Mouse (Mus musculus) hindbrain, embryonic 15.5 days (tissue): ENCODE measurements at regions not wholly inside any gene's neighbourhood (a gene's known extent, or its start where the extent isn't known, plus 50 kb on each side); places are given as distances from the start of the nearest gene placed in this dataset.

Experiments used
- ATAC-seq: fragments of 200-750 bp; cut with Nextera tagmentation; 2 replicates; pipeline ENCODE4 v1.8.0; 2017; ENCODE audit warnings: low read depth, moderate number of reproducible peaks, moderate TSS enrichment; ENCODE audit not compliant: low FRiP score
- H3K27ac ChIP-seq: fragments of 300-500 bp; sonication (generic); replicated peaks from 2 replicates; pipeline ENCODE4 v1.5.1; 2015; ENCODE audit warnings: mild to moderate bottlenecking, inconsistent platforms
- H3K27me3 ChIP-seq: fragments of 300-500 bp; sonication (generic); 2 replicates; pipeline ENCODE4 v1.6.1; 2015; ENCODE audit warnings: control low read depth, inconsistent platforms
- H3K36me3 ChIP-seq: fragments of 300-500 bp; sonication (generic); 2 replicates; pipeline ENCODE4 v1.6.1; 2015; ENCODE audit warnings: control low read depth, inconsistent platforms
- H3K4me1 ChIP-seq: fragments of 300-500 bp; sonication (generic); replicated peaks from 2 replicates; pipeline ENCODE4 v1.6.1; 2015; ENCODE audit warnings: control low read depth, inconsistent platforms
- H3K4me2 ChIP-seq: fragments of 300-500 bp; sonication (generic); 2 replicates; pipeline ENCODE4 v1.6.1; 2015; ENCODE audit warnings: moderate library complexity, mild to moderate bottlenecking, inconsistent platforms
- H3K4me3 ChIP-seq: fragments of 300-500 bp; sonication (generic); 2 replicates; pipeline ENCODE4 v1.5.1; 2015; ENCODE audit warnings: mild to moderate bottlenecking, inconsistent platforms
- H3K9ac ChIP-seq: fragments of 300-500 bp; sonication (generic); 2 replicates; pipeline ENCODE4 v1.6.1; 2015; ENCODE audit warnings: inconsistent platforms
- H3K9me3 ChIP-seq: fragments of 300-500 bp; sonication (generic); 2 replicates; pipeline ENCODE4 v1.6.1; 2016; ENCODE audit warnings: control low read depth, inconsistent platforms
- WGBS: fragments of 180-500 bp; shearing (Covaris S2); methylation state at CpG from one replicate; pipeline ENCODE4 v1.1.7; 2015; 5-methylcytosine and 5-hydroxymethylcytosine counted together

DNA sequence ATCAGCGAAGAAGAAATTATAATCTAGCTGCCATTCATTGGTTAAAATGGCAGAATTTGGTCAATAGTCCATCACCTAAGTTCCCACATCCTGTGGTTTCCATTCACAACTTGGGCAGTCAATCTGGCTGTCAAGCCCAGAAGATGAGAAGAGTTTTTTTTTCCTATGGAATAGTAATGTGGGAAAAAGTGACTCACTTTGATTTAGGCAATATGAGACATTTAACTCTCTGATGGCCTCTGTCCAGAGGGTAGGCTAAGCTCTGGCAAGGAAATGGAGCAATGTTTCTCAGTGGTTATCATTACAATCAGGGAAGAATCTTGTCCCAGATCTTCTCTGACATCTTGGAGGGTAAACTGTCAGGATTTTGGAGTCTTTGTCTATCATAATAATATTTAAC, 367.9 kb downstream of the Ets1 start:
- no peaks in the 10 kb centered on the region for H3K27me3 ChIP-seq
- no peak overlapping the region for H3K27ac ChIP-seq
- H3K4me2 ChIP-seq, result no peak overlapping the region
- no peak overlapping the region for H3K4me3 ChIP-seq
- no peaks in the 10 kb centered on the region for H3K9me3 ChIP-seq
- H3K36me3 ChIP-seq, result no peaks in the 10 kb centered on the region
- no peaks in the 10 kb centered on the region; the same call in 1 of the 2 replicates for H3K4me1 ChIP-seq
- ATAC-seq, result no peak
- H3K9ac ChIP-seq, result no peak overlapping the region
- 90% methylated on average over 1 of the region's 1 CpGs for WGBS

GRCm38 (mm10) chr9:33004536-33004935, 368.5 kb downstream of the Ets1 start:
- Histone ChIP-seq H3K27me3 (no peaks in the 10 kb centered on the region), H3K9ac (no peak overlapping the region), H3K9me3 (no peaks in the 10 kb centered on the region), H3K4me3 (no peak overlapping the region), H3K4me1 (no peaks in the 10 kb centered on the region; the same call in 1 of the 2 replicates), H3K27ac (no peak overlapping the region), H3K36me3 (no peaks in the 10 kb centered on the region), H3K4me2 (no peak overlapping the region)
- no peak for ATAC-seq
- 95% methylated on average over 3 of the region's 3 CpGs for WGBS

- Histone ChIP-seq H3K27ac (no peak overlapping the region), H3K4me1 (no peaks in the 10 kb centered on the region), H3K4me3 (no peak overlapping the region), H3K4me2 (no peak overlapping the region), H3K36me3 (no peaks in the 10 kb centered on the region), H3K9ac (no peak overlapping the region), H3K9me3 (no peaks in the 10 kb centered on the region), H3K27me3 (no peaks in the 10 kb centered on the region)
- ATAC-seq, result no peak
- WGBS, result 82% methylated on average over 3 of the region's 3 CpGs
These were observed 371.5 kb downstream of the Ets1 start for GRCm38 (mm10) chr9:33007456-33008063.

DNA sequence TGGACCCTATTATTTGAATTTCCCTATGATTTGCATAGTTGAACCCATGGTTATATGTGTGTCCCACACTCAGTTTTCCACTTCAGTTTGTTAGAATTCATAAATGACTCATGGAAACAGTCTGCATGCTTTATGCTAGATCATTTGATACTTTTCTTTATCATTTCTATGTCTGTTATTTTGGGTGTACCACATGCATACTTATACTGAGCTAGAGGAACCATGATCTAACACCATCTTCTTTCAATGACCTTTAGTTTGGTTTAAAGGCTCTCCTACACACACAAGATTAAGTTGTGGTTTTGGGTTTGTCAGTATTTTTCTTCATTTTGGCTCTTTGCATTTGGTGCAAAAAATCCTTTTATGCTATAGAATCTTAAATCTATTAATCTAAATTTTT, 375.2 kb downstream of the Ets1 start:
- H3K9me3 ChIP-seq, result no peaks in the 10 kb centered on the region
- no peaks in the 10 kb centered on the region for H3K27me3 ChIP-seq
- H3K4me3 ChIP-seq, result no peak overlapping the region
- no peak overlapping the region for H3K4me2 ChIP-seq
- H3K27ac ChIP-seq, result no peak overlapping the region
- no peak for ATAC-seq
- no peaks in the 10 kb centered on the region for H3K4me1 ChIP-seq
- H3K9ac ChIP-seq, result no peak overlapping the region
- H3K36me3 ChIP-seq, result no peaks in the 10 kb centered on the region

- H3K9me3 ChIP-seq, result no peaks in the 10 kb centered on the region
- H3K27me3 ChIP-seq, result no peaks in the 10 kb centered on the region
- H3K4me2 ChIP-seq, result no peak overlapping the region
- 66% methylated on average over 3 of the region's 3 CpGs for WGBS
- no peak for ATAC-seq
- H3K27ac ChIP-seq, result no peak overlapping the region
- H3K36me3 ChIP-seq, result no peaks in the 10 kb centered on the region
- H3K4me1 ChIP-seq, result no peaks in the 10 kb centered on the region
- H3K4me3 ChIP-seq, result no peak overlapping the region
- no peak overlapping the region for H3K9ac ChIP-seq
These were observed 399.4 kb downstream of the Ets1 start for GRCm38 (mm10) chr9:33035401-33035800.

DNA sequence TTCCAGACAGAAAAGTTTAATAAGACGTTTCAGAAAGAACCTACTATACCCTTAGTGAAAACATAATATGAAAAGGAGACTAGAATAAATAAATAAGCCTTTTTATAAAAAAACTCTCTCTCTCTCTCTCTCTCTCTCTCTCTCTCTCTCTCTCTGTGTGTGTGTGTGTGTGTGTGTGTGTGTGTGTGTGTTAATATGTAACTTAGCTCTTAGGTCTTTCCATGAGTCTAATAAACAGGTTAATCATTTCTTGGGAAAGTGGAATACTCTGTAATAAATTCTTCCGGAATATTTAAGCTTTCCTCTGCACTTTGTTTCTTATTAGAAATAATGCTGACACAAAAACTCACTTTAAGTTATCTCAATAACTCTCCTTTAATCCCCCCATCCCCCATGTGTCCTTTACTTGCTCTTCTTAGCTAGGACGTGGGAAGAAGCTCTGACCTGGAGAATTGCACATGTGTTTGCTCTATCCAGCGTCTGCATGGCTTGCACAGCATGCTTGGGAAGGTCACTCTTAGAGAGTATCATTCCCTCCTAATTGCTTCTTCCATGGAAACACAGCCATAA, 403.3 kb downstream of the Ets1 start:
- Histone ChIP-seq H3K9ac (no peak overlapping the region), H3K27ac (no peak overlapping the region), H3K4me3 (no peak overlapping the region), H3K36me3 (no peaks in the 10 kb centered on the region), H3K4me2 (no peak overlapping the region), H3K9me3 (no peaks in the 10 kb centered on the region), H3K4me1 (no peaks in the 10 kb centered on the region), H3K27me3 (no peaks in the 10 kb centered on the region)
- 71% methylated on average over 4 of the region's 4 CpGs for WGBS
- ATAC-seq, result no peak

DNA sequence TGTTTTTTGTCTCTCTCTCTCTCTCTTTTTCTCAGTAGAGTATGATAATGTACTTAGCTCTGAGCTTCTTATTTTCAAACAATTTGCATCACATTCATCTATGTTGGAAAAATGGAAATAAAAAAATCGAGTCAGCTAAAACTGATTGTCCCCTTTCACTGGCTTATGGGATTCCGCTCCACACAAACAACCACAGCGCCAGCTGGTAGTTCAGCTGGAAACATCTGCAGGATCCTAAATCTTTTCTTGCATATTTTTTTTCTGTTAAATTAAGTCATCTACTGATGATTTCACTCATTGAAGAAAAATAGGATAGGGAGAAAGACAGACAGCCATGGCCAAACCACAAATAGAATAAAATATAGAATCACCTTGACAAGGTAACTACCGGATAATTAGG, 414.8 kb downstream of the Ets1 start:
- ATAC-seq, result no peak
- no peak overlapping the region for H3K27ac ChIP-seq
- H3K4me3 ChIP-seq, result no peak overlapping the region
- no peaks in the 10 kb centered on the region for H3K4me1 ChIP-seq
- no peaks in the 10 kb centered on the region for H3K36me3 ChIP-seq
- H3K9me3 ChIP-seq, result no peaks in the 10 kb centered on the region
- no peaks in the 10 kb centered on the region for H3K27me3 ChIP-seq
- no peak overlapping the region for H3K4me2 ChIP-seq
- 92% methylated on average over 4 of the region's 4 CpGs for WGBS
- no peak overlapping the region for H3K9ac ChIP-seq

GRCm38 (mm10) chr9:33060636-33061264, 424.7 kb downstream of the Ets1 start:
- ATAC-seq, result no peak
- Histone ChIP-seq H3K36me3 (no peaks in the 10 kb centered on the region), H3K27me3 (peaks cover 29% of the 10 kb centered on the region; the same call in 1 of the 2 replicates), H3K27ac (no peak overlapping the region), H3K4me3 (no peak overlapping the region), H3K4me1 (peaks cover 9% of the 10 kb centered on the region), H3K9ac (no peak overlapping the region), H3K4me2 (no peak overlapping the region), H3K9me3 (no peaks in the 10 kb centered on the region)
- WGBS, result 83% methylated on average over 6 of the region's 6 CpGs

- Histone ChIP-seq H3K27me3 (peaks cover 30% of the 10 kb centered on the region; the same call in 1 of the 2 replicates), H3K27ac (peak overlapping the region; percentile 45), H3K4me3 (no peak overlapping the region), H3K4me2 (no peak overlapping the region), H3K9me3 (no peaks in the 10 kb centered on the region), H3K36me3 (no peaks in the 10 kb centered on the region), H3K9ac (no peak overlapping the region), H3K4me1 (peaks cover 9% of the 10 kb centered on the region)
- 8% methylated on average over 4 of the region's 4 CpGs for WGBS
- ATAC-seq, result peak; percentile 90
These were observed 426.5 kb downstream of the Ets1 start for GRCm38 (mm10) chr9:33062476-33062875.

GRCm38 (mm10) chr9:33065331-33065730, 429.3 kb downstream of the Ets1 start:
- Histone ChIP-seq H3K27ac (no peak overlapping the region), H3K4me2 (no peak overlapping the region), H3K4me1 (peaks cover 9% of the 10 kb centered on the region), H3K9me3 (no peaks in the 10 kb centered on the region), H3K36me3 (no peaks in the 10 kb centered on the region), H3K4me3 (no peak overlapping the region), H3K27me3 (peaks cover 16% of the 10 kb centered on the region), H3K9ac (no peak overlapping the region)
- WGBS, result 89% methylated on average over 3 of the region's 3 CpGs
- ATAC-seq, result no peak

DNA sequence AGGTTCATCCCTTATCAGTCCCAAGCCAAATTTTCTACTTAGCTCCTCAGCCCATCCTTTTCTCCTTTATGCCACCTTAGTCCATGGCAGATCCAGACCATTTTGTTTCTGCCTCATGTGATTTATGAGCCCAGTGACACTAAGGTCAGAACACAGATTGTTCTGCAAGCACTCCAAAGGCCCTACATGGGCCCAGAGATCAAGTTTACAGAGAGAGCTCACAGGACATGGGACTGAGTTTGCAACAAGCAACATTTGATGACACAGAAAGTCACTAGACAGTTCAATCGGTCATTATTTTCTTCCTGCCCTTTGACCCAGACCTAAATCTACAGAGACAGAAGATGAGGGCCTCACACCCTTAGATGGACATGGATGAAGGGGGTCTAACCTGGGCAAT, 431.5 kb downstream of the Ets1 start:
- Histone ChIP-seq H3K9ac (no peak overlapping the region), H3K27ac (no peak overlapping the region), H3K9me3 (no peaks in the 10 kb centered on the region), H3K4me1 (peaks cover 3% of the 10 kb centered on the region), H3K36me3 (no peaks in the 10 kb centered on the region), H3K27me3 (peaks cover 12% of the 10 kb centered on the region), H3K4me2 (no peak overlapping the region), H3K4me3 (no peak overlapping the region)
- WGBS, result 89% methylated on average over 1 of the region's 1 CpGs
- no peak for ATAC-seq

DNA sequence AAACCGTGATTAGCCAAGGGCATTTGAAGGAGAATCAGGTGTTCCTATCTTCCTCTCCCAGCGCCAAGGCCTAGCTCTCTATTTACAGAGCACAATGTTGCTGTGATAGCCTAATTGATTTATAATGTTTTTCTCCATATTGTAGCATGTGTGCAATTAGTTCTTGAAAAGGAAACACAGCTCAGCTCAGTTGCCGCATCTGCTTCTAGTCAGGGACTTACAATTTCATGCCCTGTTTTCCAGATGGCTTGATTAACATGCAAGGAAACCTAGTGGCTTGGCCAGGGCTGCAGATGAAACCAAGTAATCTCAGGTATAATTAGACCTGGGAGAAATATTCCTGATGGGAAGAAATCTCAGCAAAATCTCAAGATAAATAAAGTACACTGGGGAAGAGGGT, 434.1 kb downstream of the Ets1 start:
- ATAC-seq, result no peak
- Histone ChIP-seq H3K36me3 (no peaks in the 10 kb centered on the region), H3K27me3 (peaks cover 6% of the 10 kb centered on the region), H3K9me3 (no peaks in the 10 kb centered on the region), H3K4me1 (no peaks in the 10 kb centered on the region), H3K9ac (no peak overlapping the region), H3K4me2 (no peak overlapping the region), H3K4me3 (no peak overlapping the region), H3K27ac (no peak overlapping the region)
- WGBS, result 63% methylated on average over 3 of the region's 3 CpGs
